Mouse (Mus musculus) CH12.LX (cell line): ENCODE data around the gene Rps16.

ENCODE experiments used
- CTCF ChIP-seq, 2 experiments: IDR thresholded peaks in 1 of 2; conservative IDR thresholded peaks in 1 of 2; 2 replicates each; pipeline ENCODE4 v1.5.1; 2011 to 2012; ENCODE audit warnings: low read depth in 2 of 2, low read length in 2 of 2, improper control_type of control experiment in 1 of 2, inconsistent platforms in 1 of 2, mild to moderate bottlenecking in 1 of 2, moderate library complexity in 1 of 2
- EP300 ChIP-seq: IDR thresholded peaks from 2 replicates; pipeline ENCODE4 v1.6.1; 2011; ENCODE audit warnings: low read length, improper control_type of control experiment
- POLR2A ChIP-seq: IDR thresholded peaks from 2 replicates; pipeline ENCODE4 v1.6.1; 2011; ENCODE audit warnings: low read depth, mild to moderate bottlenecking, improper control_type of control experiment, low read length

DNA sequence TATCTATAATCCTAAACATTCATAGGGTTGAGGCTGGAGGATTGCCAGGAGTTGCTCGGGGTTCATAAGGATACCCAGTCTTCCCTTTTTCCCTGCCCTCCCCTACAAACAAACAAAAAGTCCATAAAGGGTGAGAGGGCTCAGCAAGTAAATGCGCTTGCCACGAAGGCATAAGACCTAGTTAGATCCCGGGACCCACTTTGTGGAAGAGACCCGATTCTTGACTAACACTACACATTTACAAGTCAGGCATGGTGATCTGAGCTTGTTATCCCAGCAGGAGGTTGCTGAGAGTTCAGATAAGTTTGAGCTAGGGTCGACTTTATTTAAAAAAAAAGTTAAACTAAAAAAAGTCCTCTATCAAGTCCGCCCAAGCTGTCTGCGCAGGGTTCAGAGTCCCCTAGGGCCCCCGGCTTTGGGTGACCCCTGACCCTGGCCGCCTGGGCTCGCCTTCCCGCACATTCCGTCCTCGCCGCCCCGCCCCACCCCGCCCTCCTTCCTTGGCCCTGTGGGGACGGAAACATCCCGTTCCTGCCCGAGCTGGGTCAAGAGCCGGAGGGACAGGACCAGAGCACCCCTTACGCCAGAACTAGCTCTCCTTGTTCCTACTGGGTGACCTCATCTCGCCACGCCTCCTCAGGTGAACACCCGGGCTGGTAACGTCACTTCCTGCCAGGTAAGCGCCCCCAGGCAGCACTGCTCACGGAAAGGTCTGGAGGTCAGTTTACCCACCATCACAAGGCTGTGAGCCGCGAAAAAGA, 25.7 kb downstream of the Rps16 start:
- TF ChIP-seq CTCF (conservative IDR thresholded peaks at IDR 0.05 in 1 of 2, IDR thresholded peaks at IDR 0.05 in 1 of 2; ENCODE audit: low read depth in 2 of 2, low read length in 2 of 2): no peak
- peak; percentile 10; the same call in 1 of the 2 replicates for TF ChIP-seq POLR2A
- no peak for TF ChIP-seq EP300
